Mouse (Mus musculus) liver, adult 2 months (tissue): ENCODE data around the gene Syncrip.

Source experiments
- CTCF ChIP-seq: fragments of 200-500 bp; IDR thresholded peaks from 2 replicates; pipeline ENCODE4 v1.5.1; 2011; ENCODE audit warnings: low read depth, low read length, control low read depth
- POLR2A ChIP-seq: fragments of 200-500 bp; IDR thresholded peaks from 2 replicates; pipeline ENCODE4 v1.6.1; 2011; ENCODE audit warnings: low read length, control low read depth; ENCODE audit not compliant: insufficient read depth; ENCODE audit errors: extremely low read depth

DNA sequence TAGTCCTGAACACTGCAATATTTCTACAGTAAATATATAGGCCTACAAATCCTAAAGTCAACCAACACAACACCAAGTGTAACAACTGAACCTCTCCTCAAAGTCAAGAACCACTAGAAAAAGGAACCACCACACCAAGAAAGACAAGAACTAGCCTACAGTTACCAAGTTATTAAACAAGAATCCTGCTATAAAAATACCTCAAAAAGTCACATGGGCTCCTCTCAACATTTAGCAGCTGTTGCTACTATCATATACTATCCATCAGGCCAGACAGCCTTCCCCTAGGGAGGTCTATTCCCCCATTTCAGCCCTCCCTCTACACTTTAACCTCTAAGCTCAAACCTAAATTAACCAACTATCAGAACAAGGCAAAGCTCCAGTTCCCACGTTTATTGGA is 2.3 kb downstream of the Syncrip start:
- TF ChIP-seq POLR2A, result no peak
- TF ChIP-seq CTCF, result no peak
